Mouse (Mus musculus): ENCODE data around the gene Tcaim.
"Not testable (repeated sequence)": the region's sequence is repeated elsewhere in the genome, so short reads cannot be mapped to it uniquely, and the experiment has no call there.

The Tcaim gene

DNA sequence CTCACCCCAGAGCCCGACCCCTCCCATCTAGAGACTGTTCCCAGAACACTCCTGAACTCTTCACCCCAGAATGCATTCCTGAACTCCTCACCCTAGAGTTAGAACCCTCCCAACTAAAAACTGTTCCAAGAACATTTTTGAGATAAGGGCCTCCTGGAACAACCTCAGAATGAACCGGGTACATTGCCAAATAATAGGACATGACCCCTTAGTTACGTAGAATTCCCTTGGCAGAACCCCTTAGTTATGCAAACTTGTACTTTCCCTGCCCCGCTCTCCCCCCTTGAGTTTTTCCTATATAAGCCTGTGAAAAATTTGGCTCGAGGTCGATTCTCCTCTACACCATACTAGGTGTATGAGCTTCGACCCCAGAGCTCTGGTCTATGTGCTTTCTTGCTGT, 49.8 kb downstream of the Tcaim start:
- not testable (repeated sequence) for DNase-seq

DNA sequence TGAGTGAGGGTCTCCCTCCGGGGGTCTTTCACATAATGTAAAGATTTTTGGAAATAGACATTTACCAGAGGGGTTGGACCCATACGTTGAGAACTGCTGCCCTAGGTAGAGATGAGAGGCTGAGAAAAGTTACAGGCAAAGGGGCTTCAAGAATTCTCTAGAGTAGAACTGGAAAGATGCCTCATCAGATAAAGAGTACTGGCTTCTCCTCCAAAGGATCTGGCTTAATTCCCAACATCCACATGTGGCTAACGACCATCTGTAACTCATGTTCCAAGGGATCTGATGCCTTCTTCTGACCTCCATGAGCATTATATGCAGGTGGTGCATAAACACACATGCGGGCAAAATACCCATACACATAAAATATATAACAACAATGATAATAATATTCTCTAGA, 50.3 kb downstream of the Tcaim start:
- no peak for DNase-seq

DNA sequence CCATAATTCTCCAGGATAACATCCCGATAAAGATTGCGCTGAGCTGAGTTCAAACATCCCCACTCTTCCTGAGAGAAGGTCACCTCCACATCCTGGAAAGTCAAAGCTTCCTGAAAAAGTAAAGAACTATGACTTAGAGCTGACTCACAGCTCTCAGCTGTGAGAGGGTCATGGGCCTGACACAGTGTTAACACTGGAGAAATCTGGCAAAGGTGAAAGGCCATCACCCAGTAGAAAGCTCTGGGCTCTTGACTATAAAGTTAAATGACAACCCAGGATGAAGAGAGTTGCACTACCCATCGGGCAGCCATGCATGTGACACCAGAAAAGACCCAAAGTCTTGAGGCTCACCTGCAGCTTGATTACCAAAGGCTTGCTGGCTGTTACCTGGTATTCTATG, 51.4 kb downstream of the Tcaim start:
- no peak for DNase-seq

DNA sequence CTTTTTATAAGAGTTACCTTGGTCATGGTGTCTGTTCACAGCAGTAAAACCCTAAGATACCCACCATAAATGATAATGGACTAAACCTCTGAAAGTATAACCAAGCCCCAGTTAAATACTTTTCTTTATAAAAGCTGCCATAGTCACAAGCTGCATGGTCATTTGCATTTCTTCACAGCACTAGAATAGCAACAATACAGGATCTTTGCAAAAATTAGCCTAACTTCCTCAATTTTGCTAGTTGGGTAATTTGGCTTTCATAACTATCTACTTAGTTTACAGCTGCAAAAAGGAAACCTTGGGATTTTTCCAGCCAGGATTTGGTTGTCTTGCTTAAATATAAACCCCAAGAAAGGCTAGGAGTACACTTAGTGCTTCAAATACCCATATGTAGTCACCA, 55.4 kb downstream of the Tcaim start:
- DNase-seq: no peak

DNA sequence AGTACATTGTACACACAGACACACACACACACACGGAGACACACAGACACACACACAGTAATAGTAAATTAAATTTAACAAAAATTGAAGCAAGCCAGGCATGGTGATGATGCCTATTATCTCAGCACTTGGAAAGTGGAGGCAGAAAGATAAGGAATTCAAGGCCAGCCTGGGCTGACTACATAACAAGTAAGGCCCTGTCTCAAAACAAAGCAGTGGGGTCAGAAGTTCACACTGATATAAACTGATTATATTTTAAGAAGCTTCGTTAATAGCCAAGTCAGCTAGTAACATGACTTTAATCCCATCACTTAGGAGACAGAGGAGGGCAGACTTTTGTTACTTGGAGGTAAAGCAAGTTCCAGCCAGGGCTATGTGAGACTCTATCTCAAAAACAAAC, 58.4 kb downstream of the Tcaim start:
- no peak for DNase-seq

DNA sequence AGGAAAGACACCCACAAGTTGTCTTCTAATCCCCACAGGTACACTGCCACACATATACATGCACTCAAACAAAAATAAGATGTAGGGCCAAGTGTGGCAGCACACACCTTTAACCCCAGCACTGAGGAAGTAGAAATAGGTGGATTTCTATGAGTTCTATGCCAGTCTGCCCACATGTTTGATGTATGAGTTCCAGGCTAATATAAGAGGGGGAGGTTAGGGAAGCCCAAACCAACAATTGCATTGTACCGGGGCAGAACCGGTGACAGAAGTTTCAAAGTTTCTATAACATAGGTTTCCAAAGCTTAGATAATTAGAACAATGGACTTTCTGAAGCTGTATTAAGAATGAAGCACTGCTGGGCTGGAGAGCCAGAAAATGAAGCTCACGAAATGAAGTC, 59.5 kb downstream of the Tcaim start:
- no peak for DNase-seq

DNA sequence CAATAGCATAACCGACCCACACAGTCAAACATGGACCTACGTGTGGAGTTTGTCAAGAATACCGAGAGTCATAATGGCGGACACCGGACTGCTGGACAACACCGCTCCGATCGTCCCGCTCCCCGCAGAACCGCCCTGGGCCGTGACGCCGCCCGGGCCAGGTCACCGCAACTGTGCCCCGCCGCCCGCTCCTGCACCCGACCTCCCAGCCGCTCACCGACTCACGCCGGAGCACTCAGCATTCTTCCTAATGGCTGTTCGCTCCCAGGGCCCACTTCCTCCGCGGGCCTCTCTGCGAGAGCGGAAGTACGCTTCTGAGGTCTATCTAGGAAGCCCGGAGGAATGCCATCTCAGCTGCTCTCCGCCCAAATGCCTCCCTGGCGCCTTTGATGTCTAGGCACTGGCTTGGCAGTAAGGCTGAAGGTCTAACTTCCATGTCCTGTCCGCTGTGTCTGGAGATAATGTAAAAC, 60.4 kb downstream of the Tcaim start, which contains the start of gene Zfp445:
Gene Zfp445 (minus strand): TSS at position 310 of the 470 bp plus-strand sequence.
- peak; percentile 88 for DNase-seq

DNA sequence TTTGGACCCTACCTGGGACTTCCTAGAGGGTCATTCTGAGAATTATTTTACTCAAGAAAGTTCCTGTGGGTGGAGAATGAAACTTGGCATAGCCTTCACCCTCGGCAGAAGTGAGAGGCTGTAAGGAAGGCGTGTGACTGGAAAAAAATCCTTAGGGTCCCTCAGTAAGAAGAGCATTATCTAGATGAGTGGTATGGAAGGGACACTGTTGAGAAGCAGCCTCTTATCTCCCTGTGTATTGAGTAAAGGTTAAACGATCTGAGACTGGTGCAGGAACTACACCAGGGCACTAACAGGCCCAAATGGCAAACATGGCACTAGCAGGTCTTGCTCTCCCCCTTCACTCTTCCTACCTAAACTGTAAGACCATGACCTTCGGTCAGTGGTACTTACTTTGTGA, 60.9 kb downstream of the Tcaim start:
- DNase-seq: no peak

DNA sequence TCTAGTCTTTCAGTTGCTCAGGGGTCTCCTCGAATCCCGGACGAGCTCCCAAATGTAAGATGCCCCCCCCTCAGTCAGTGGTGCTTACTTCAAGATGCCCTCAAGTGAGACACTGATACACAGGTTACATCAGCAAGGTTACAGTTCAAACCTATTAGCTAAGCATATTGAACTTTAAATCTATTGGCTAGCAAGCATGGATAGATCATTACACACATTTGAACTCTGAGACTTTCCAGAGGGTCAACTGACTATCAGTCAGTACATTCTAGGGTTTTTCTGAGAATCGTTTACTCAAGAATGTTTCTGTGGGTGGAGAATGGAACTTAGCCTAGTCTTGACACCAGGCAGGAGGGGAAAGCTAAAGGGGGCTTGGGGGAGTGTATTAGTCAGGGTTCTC, 67.3 kb downstream of the Tcaim start:
- no peak for DNase-seq

DNA sequence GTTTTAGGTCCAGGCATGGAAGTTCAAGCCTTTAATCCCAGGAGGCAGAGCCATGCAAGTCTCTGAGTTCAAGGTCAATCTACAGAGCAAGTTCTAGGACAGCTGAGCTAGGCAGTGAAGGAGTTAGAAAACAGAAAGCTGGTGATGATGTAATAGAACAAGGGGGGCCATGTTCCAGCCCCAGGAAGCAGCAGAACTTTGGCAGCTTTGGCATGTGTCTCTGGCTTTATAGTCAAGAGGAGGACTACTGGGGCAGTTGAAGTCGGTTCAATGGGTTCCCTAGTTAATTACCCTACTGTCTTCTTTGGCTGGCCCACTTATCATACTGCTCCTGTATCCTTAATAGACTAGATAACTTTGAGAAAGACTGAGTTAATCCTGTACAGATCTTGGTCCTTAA, 69.3 kb downstream of the Tcaim start:
- no peak for DNase-seq

DNA sequence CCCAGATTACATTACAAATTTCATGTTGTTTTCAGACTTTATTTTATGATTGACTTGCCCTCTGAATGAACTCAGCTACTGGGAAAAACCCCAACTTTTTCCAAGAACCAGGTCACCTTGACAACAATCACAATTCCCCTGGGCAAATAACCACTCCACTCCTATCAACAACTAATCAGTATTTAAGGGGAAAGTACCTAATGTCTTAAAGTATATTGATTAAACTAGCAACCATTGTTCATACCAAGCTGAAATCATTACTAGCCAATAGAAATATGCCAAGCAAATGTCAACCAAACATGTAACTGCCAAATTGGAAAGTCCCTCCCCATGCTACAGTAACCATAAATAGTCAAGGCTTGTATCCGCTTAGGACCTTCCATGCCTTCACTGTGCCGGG, 69.8 kb downstream of the Tcaim start:
- no peak for DNase-seq

DNA sequence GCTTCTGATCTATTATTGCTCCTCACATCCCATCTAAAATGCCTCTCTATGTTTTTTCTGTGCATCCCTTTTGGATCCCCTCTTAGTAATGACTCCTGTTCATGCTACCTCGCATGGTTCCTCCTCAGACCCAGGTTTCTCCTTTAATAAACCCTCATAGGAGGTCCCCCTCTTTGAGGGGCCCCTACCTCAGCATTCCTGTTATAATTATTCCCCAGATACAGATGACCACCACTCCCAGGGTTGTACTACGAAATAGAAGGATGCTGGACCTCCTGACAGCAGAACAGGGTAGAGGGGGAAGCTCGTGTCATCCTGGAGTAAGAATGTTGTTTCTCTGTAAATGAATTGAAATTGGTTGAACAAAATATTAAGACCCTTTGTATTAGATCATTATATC, 80.0 kb downstream of the Tcaim start, which contains the start of gene Zkscan7:
Gene Zkscan7 (plus strand): TSS at position 301 of the 400 bp plus-strand sequence.
- DNase-seq: no peak

Measured in lung, postnatal 36 days (tissue).